ENCODE assay signal across 9 mouse cellular contexts in genomic region chr3:108838980-108839379, GRCm38 (mm10). TPM values are rescaled to one million over a fixed set of nuclear protein-coding genes. Genes with fewer than 3 reads are reported as not detected.
DNase-seq lines count a peak whose midpoint lies in the region; ATAC-seq and TF ChIP-seq lines count a peak whose summit lies in the region.
"Had no signal": no experiment of that assay in that cellular context is flagged by ENCODE, and none has a peak within 500 bp of the region (broad histone marks: within the 10 kb centered on the region; RNA-seq: fewer than 3 reads in every experiment).

No protein-coding gene starts in this region.

- H3K36me3 ChIP-seq in lung, embryonic 16.5 days (ENCODE audit: control insufficient read depth, insufficient read depth, low read length): 0 out of 2 replicates have a peak, but pooled peaks cover 3% of the 10 kb centered on the region
- 0 out of 2 replicates have a peak, but pooled peaks cover 4% of the 10 kb centered on the region for H3K36me3 ChIP-seq in liver, embryonic 13.5 days
- peaks cover 6% of the 10 kb centered on the region; the same call in 1 of the 2 replicates for H3K36me3 ChIP-seq in stomach, embryonic 14.5 days (ENCODE audit: control insufficient read depth, insufficient read depth, low read length)

- TF ChIP-seq CTCF in cerebellum, adult 2 months (IDR thresholded peaks at IDR 0.05; ENCODE audit: borderline replicate concordance, insufficient read depth, low read depth, low read length): no peak

- no peaks in the 10 kb centered on the region for H3K9me3 ChIP-seq in lung, embryonic 16.5 days (ENCODE audit: control insufficient read depth, low read length)
- H3K9me3 ChIP-seq in liver, embryonic 13.5 days (replicated peaks): no peaks in the 10 kb centered on the region
- H3K9me3 ChIP-seq in stomach, embryonic 14.5 days (ENCODE audit: control insufficient read depth, low read depth, low read length): no peaks in the 10 kb centered on the region

- 84% methylated on average over 7 of the region's 7 CpGs for WGBS in cerebellum, adult 2 months
- 77% methylated on average over 7 of the region's 7 CpGs for WGBS in lung, embryonic 16.5 days
- 34% methylated on average over 7 of the region's 7 CpGs for WGBS in liver, embryonic 13.5 days (ENCODE audit: insufficient replicate concordance)
- WGBS in stomach, embryonic 14.5 days: 76% methylated on average over 7 of the region's 7 CpGs

- H3K27me3 ChIP-seq in cerebellum, adult 2 months (ENCODE audit: control insufficient read depth, insufficient read depth, low read length): no peaks in the 10 kb centered on the region
- no peaks in the 10 kb centered on the region for H3K27me3 ChIP-seq in lung, embryonic 16.5 days (ENCODE audit: control insufficient read depth, insufficient read depth, low read depth, low read length)
- no peaks in the 10 kb centered on the region for H3K27me3 ChIP-seq in liver, embryonic 13.5 days
- H3K27me3 ChIP-seq in stomach, embryonic 14.5 days (ENCODE audit: control insufficient read depth, insufficient read depth, low read length): no peaks in the 10 kb centered on the region

- H3K4me2 ChIP-seq in lung, embryonic 16.5 days (ENCODE audit: low read depth, low read length): peak overlapping the region; percentile 67
- H3K4me2 ChIP-seq in liver, embryonic 13.5 days: peak overlapping the region; percentile 68
- H3K4me2 ChIP-seq in stomach, embryonic 14.5 days (replicated peaks; ENCODE audit: low read depth, low read length): peak overlapping the region; percentile 61

- peak overlapping the region; percentile 19 for H3K4me3 ChIP-seq in cerebellum, adult 2 months (replicated peaks; ENCODE audit: insufficient read depth, low read depth, low read length)
- peak overlapping the region; percentile 84 for H3K4me3 ChIP-seq in lung, embryonic 16.5 days (ENCODE audit: low read length)
- peak overlapping the region; percentile 83 for H3K4me3 ChIP-seq in liver, embryonic 13.5 days (replicated peaks)
- H3K4me3 ChIP-seq in stomach, embryonic 14.5 days (ENCODE audit: low read depth, low read length): peak overlapping the region; percentile 75

- 0 out of 2 replicates have a peak, but pooled peaks cover 2% of the 10 kb centered on the region for H3K4me1 ChIP-seq in cerebellum, adult 2 months (ENCODE audit: control insufficient read depth, insufficient read depth, low read length)
- H3K4me1 ChIP-seq in lung, embryonic 16.5 days (replicated peaks; ENCODE audit: control insufficient read depth, insufficient read depth, low read length): peaks cover 10% of the 10 kb centered on the region
- peaks cover 32% of the 10 kb centered on the region for H3K4me1 ChIP-seq in liver, embryonic 13.5 days (replicated peaks)
- H3K4me1 ChIP-seq in stomach, embryonic 14.5 days (ENCODE audit: control insufficient read depth, insufficient read depth, low read length): peaks cover 11% of the 10 kb centered on the region

- no peak overlapping the region for H3K9ac ChIP-seq in lung, embryonic 16.5 days (ENCODE audit: low read length)
- peak overlapping the region; percentile 85 for H3K9ac ChIP-seq in liver, embryonic 13.5 days
- H3K9ac ChIP-seq in stomach, embryonic 14.5 days (replicated peaks; ENCODE audit: low read depth, low read length): no peak overlapping the region

- no peak overlapping the region for H3K27ac ChIP-seq in cerebellum, adult 2 months (ENCODE audit: insufficient read depth, low read length)
- no peak overlapping the region for H3K27ac ChIP-seq in lung, embryonic 16.5 days (ENCODE audit: low read length)
- H3K27ac ChIP-seq in liver, embryonic 13.5 days: peak overlapping the region; percentile 63
- no peak overlapping the region for H3K27ac ChIP-seq in stomach, embryonic 14.5 days (ENCODE audit: low read length)

- TF ChIP-seq POLR2A in cerebellum, adult 2 months (IDR thresholded peaks at IDR 0.05; ENCODE audit: borderline replicate concordance, insufficient read depth, low read length): no peak

- no peak for ATAC-seq in lung, embryonic 16.5 days (ENCODE audit: low read depth)
- ATAC-seq in liver, embryonic 13.5 days (ENCODE audit: low read depth): peak; percentile 9; the same call in 1 of the 2 replicates
- no peak for ATAC-seq in stomach, embryonic 14.5 days (ENCODE audit: insufficient number of reproducible peaks, insufficient read depth, low FRiP score, low read depth)

- DNase-seq in cerebellum, adult 2 months: no peak
- no peak for DNase-seq in cerebellum, adult 9-10 months
- no peak for DNase-seq in lung, postnatal 36 days
- no peak for DNase-seq in liver, embryonic 13.5 days
- DNase-seq in cerebellum, postnatal 4 days (ENCODE audit: low spot score in 2 of 2): no peak
- DNase-seq in frontal cortex, postnatal 25 days (ENCODE audit: low spot score in 2 of 2): no peak

RNA-seq across cellular contexts. Expression of gene Stxbp3, which starts 1.3 kb away (rescaled TPM):
- polyA plus RNA-seq in cerebellum, adult 2 months (2012; rRNA removed): 32.2 and 32.5 TPM in 2 replicates
- polyA plus RNA-seq in lung, embryonic 16.5 days (2015; fragmentation: Nextera tagmentation; extraction: Ambion mirVana): 50.7 and 51.5 TPM in 2 replicates
- 19.0 and 24.6 TPM in 2 replicates for polyA plus RNA-seq in liver, embryonic 13.5 days (2015; fragmentation: Nextera tagmentation; extraction: Ambion mirVana)
- 41.4 and 43.6 TPM in 2 replicates for polyA plus RNA-seq in stomach, embryonic 14.5 days (2014; fragmentation: Nextera tagmentation; extraction: Ambion mirVana)

RNA-seq across cellular contexts. Expression of gene Fndc7, which starts 50.8 kb away (rescaled TPM):
- 0.08 and 0.11 TPM in 2 replicates for polyA plus RNA-seq in cerebellum, adult 2 months (2012; rRNA removed)
- polyA plus RNA-seq in lung, embryonic 16.5 days (2015; fragmentation: Nextera tagmentation; extraction: Ambion mirVana): 0.82 and 1.1 TPM in 2 replicates
- polyA plus RNA-seq in liver, embryonic 13.5 days (2015; fragmentation: Nextera tagmentation; extraction: Ambion mirVana): 0.05 TPM in 1 of 2 replicates, not detected in the other
- not detected in 2 replicates for polyA plus RNA-seq in stomach, embryonic 14.5 days (2014; fragmentation: Nextera tagmentation; extraction: Ambion mirVana)
- polyA plus RNA-seq: limb, embryonic 11.5 days had no signal

Comparison
In these comparisons a context has a peak if more than half of its experiments do, and no peak if none do; other contexts are left out.
1. H3K4me3 ChIP-seq: peak in every context shown above with its lines; median percentile 84 in lung, embryonic 16.5 days; 83 in liver, embryonic 13.5 days; 75 in stomach, embryonic 14.5 days; 19 in cerebellum, adult 2 months.